Mouse (Mus musculus): Measurements from ENCODE around the gene Dync2h1. TPM values are rescaled to one million over a fixed set of nuclear protein-coding genes. Genes with fewer than 3 reads are reported as not detected.

The Dync2h1 gene
- polyA plus RNA-seq, 1 experiment from 2014 or later: 7.8 TPM

DNA sequence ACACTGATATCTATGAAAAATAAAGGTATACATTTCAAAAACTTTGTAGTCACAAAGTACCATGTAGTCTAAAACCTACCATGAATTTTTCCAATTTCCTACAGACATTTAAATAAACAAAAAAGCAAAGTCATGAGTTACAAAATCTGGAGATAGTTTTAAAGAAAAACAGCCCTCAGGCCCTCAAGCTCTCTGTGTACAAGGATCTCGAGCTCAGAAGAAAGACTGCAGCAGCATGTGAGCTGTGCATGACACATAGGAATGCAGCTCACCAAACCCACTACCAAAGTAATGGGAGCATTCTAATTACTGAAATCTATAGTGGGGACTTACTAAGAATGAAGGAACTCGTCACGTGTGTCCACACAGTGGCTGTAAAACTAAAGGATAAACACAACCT, 24.5 kb downstream of the Dync2h1 start:
- no peak overlapping the region for H3K4me2 ChIP-seq

GRCm38 (mm10) chr9:7158605-7159004, 25.6 kb downstream of the Dync2h1 start:
- H3K36me3 ChIP-seq: peaks cover 22% of the 10 kb centered on the region

More for the DNA sequence above, 24.5 kb downstream of the Dync2h1 start:
- ATAC-seq (ENCODE audit: insufficient number of reproducible peaks, low FRiP score): no peak
- no peak overlapping the region for H3K4me3 ChIP-seq
- no peak overlapping the region for H3K27ac ChIP-seq (ENCODE audit: poor library complexity, severe bottlenecking)
- WGBS: 73% methylated on average over 3 of the region's 3 CpGs
- no peak overlapping the region for H3K9ac ChIP-seq
- H3K4me1 ChIP-seq (replicated peaks): no peaks in the 10 kb centered on the region
- H3K36me3 ChIP-seq: peaks cover 26% of the 10 kb centered on the region
- no peaks in the 10 kb centered on the region for H3K27me3 ChIP-seq (replicated peaks)
- no peaks in the 10 kb centered on the region for H3K9me3 ChIP-seq (replicated peaks)

GRCm38 (mm10) chr9:7154391-7154790, 29.9 kb downstream of the Dync2h1 start:
- Histone ChIP-seq H3K9me3 (replicated peaks) (no peaks in the 10 kb centered on the region), H3K27ac (ENCODE audit: poor library complexity, severe bottlenecking) (no peak overlapping the region), H3K9ac (no peak overlapping the region), H3K4me2 (no peak overlapping the region), H3K36me3 (peaks cover 15% of the 10 kb centered on the region), H3K27me3 (replicated peaks) (no peaks in the 10 kb centered on the region), H3K4me1 (replicated peaks) (no peaks in the 10 kb centered on the region), H3K4me3 (no peak overlapping the region)
- 72% methylated on average over 2 of the region's 2 CpGs for WGBS
- no peak for ATAC-seq (ENCODE audit: insufficient number of reproducible peaks, low FRiP score)

More at GRCm38 (mm10) chr9:7158605-7159004, 25.6 kb downstream of the Dync2h1 start:
- WGBS: 89% methylated on average over 7 of the region's 7 CpGs
- Histone ChIP-seq H3K27ac (ENCODE audit: poor library complexity, severe bottlenecking) (no peak overlapping the region), H3K4me2 (no peak overlapping the region), H3K4me3 (no peak overlapping the region), H3K4me1 (replicated peaks) (no peaks in the 10 kb centered on the region), H3K9me3 (replicated peaks) (no peaks in the 10 kb centered on the region), H3K27me3 (replicated peaks) (no peaks in the 10 kb centered on the region), H3K9ac (no peak overlapping the region)
- ATAC-seq (ENCODE audit: insufficient number of reproducible peaks, low FRiP score): no peak

- Histone ChIP-seq H3K9ac (no peak overlapping the region), H3K36me3 (0 out of 2 replicates have a peak, but pooled peaks cover 3% of the 10 kb centered on the region), H3K27me3 (replicated peaks) (no peaks in the 10 kb centered on the region), H3K9me3 (replicated peaks) (no peaks in the 10 kb centered on the region), H3K27ac (ENCODE audit: poor library complexity, severe bottlenecking) (no peak overlapping the region), H3K4me2 (no peak overlapping the region), H3K4me1 (replicated peaks) (no peaks in the 10 kb centered on the region), H3K4me3 (no peak overlapping the region)
- no peak for ATAC-seq (ENCODE audit: insufficient number of reproducible peaks, low FRiP score)
- WGBS: 87% methylated on average over 2 of the region's 2 CpGs
Measured at GRCm38 (mm10) chr9:7122863-7123262, 61.4 kb downstream of the Dync2h1 start.

DNA sequence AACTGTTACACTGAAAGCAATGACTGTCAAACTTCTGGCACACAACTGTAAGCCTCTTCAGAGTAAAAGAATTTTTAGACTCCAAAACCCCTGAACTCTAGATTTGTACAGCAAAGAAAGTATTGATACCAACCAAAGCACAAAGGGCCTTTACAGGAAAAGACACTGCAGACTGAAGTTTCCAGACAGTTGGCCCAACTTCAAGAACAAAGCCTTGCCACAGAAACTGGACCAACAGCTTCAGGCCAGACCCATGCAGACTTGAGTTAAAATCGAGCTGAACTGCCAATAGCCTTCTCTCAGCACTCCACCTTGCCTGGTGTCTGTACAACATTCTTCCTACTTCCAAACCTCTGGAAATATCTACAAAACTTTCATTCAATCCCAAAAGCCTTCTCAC, 74.1 kb downstream of the Dync2h1 start:
- no peaks in the 10 kb centered on the region for H3K4me1 ChIP-seq (replicated peaks)
- H3K9me3 ChIP-seq (replicated peaks): no peaks in the 10 kb centered on the region
- H3K9ac ChIP-seq: no peak overlapping the region
- H3K27me3 ChIP-seq (replicated peaks): no peaks in the 10 kb centered on the region
- 43% methylated on average over 1 of the region's 1 CpGs for WGBS
- no peaks in the 10 kb centered on the region for H3K36me3 ChIP-seq
- H3K4me3 ChIP-seq: no peak overlapping the region
- H3K4me2 ChIP-seq: no peak overlapping the region
- H3K27ac ChIP-seq (ENCODE audit: poor library complexity, severe bottlenecking): no peak overlapping the region
- ATAC-seq (ENCODE audit: insufficient number of reproducible peaks, low FRiP score): no peak

DNA sequence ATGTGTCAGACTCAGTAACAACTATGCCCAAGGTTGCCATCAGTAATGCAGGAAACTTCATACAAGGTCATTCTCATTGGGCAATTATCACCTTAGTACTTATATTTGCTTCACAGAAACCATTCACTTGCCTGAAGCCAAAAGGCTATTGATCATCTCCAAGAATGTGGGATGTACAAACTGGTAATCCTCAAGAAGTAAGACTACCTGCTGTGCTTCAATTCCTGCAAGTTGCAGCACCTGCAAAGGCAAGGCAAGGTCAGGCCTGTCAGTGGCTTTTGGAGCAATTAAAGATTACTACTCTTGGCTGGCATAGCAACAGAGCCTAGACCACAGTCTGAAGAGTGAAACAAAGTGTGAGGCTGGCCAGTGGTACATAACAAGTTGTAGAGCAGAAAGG, 82.9 kb downstream of the Dync2h1 start:
- Histone ChIP-seq H3K9ac (no peak overlapping the region), H3K4me3 (no peak overlapping the region), H3K36me3 (no peaks in the 10 kb centered on the region), H3K4me1 (replicated peaks) (no peaks in the 10 kb centered on the region), H3K4me2 (no peak overlapping the region), H3K27me3 (replicated peaks) (no peaks in the 10 kb centered on the region), H3K27ac (ENCODE audit: poor library complexity, severe bottlenecking) (no peak overlapping the region), H3K9me3 (replicated peaks) (no peaks in the 10 kb centered on the region)
- ATAC-seq (ENCODE audit: insufficient number of reproducible peaks, low FRiP score): no peak

- H3K27me3 ChIP-seq (replicated peaks): no peaks in the 10 kb centered on the region
- no peaks in the 10 kb centered on the region for H3K4me1 ChIP-seq (replicated peaks)
- ATAC-seq (ENCODE audit: insufficient number of reproducible peaks, low FRiP score): no peak
- H3K9me3 ChIP-seq (replicated peaks): no peaks in the 10 kb centered on the region
- H3K9ac ChIP-seq: no peak overlapping the region
- H3K36me3 ChIP-seq: peaks cover 19% of the 10 kb centered on the region
- no peak overlapping the region for H3K4me2 ChIP-seq
- WGBS: 82% methylated on average over 2 of the region's 2 CpGs
- H3K27ac ChIP-seq (ENCODE audit: poor library complexity, severe bottlenecking): no peak overlapping the region
- H3K4me3 ChIP-seq: no peak overlapping the region
Measured at GRCm38 (mm10) chr9:7074625-7075024, 109.6 kb downstream of the Dync2h1 start.

GRCm38 (mm10) chr9:7070846-7071245, 113.4 kb downstream of the Dync2h1 start:
- Histone ChIP-seq H3K27ac (ENCODE audit: poor library complexity, severe bottlenecking) (no peak overlapping the region), H3K27me3 (replicated peaks) (no peaks in the 10 kb centered on the region), H3K36me3 (peaks cover 7% of the 10 kb centered on the region; the same call in 1 of the 2 replicates), H3K9ac (no peak overlapping the region), H3K9me3 (replicated peaks) (no peaks in the 10 kb centered on the region), H3K4me3 (no peak overlapping the region), H3K4me1 (replicated peaks) (no peaks in the 10 kb centered on the region), H3K4me2 (no peak overlapping the region)
- ATAC-seq (ENCODE audit: insufficient number of reproducible peaks, low FRiP score): no peak
- 82% methylated on average over 3 of the region's 3 CpGs for WGBS

GRCm38 (mm10) chr9:7050588-7050987, 133.7 kb downstream of the Dync2h1 start:
- no peak for ATAC-seq (ENCODE audit: insufficient number of reproducible peaks, low FRiP score)
- no peak overlapping the region for H3K4me2 ChIP-seq
- H3K4me1 ChIP-seq (replicated peaks): no peaks in the 10 kb centered on the region
- H3K27ac ChIP-seq (ENCODE audit: poor library complexity, severe bottlenecking): no peak overlapping the region
- H3K4me3 ChIP-seq: no peak overlapping the region
- no peaks in the 10 kb centered on the region for H3K9me3 ChIP-seq (replicated peaks)
- H3K36me3 ChIP-seq: peaks cover 11% of the 10 kb centered on the region; the same call in 1 of the 2 replicates
- no peaks in the 10 kb centered on the region for H3K27me3 ChIP-seq (replicated peaks)
- H3K9ac ChIP-seq: no peak overlapping the region
- 73% methylated on average over 3 of the region's 3 CpGs for WGBS

DNA sequence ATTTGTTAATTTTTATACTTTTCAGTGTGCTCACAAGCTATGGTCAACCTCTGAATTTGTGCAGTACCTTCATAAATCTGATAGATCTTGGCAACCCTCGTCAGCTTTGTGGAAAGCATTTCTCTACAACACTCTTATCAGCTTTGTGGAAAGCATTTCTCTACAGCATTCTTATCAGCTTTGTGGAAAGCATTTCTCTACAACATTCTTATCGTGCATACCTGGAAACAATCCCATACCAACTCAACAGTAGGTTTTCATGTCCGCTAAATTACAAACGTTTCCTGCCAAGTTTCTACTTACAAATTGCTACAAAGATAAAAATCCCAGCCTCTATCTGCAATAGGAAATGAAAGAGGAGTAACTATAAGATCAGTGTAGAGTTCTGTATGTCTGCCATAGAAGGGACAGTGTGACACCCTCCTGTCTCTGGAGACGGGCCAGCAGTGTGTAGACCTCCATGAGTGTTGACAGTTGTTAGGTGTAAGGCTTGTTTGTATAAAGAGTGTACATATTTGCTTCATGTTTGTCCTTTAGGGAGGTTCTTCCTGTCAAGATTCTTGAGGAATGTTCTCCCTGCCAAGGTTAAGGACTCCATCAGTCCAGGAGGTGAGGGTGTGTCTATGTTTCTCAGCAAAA, 141.5 kb downstream of the Dync2h1 start:
- no peaks in the 10 kb centered on the region for H3K27me3 ChIP-seq (replicated peaks)
- no peak overlapping the region for H3K4me3 ChIP-seq
- 22% methylated on average over 5 of the region's 5 CpGs for WGBS
- H3K36me3 ChIP-seq: peaks cover 18% of the 10 kb centered on the region
- H3K9ac ChIP-seq: no peak overlapping the region
- peak; percentile 68; the same call in 1 of the 2 replicates for ATAC-seq (ENCODE audit: insufficient number of reproducible peaks, low FRiP score)
- H3K4me2 ChIP-seq: no peak overlapping the region
- H3K4me1 ChIP-seq (replicated peaks): no peaks in the 10 kb centered on the region
- H3K27ac ChIP-seq (ENCODE audit: poor library complexity, severe bottlenecking): peak overlapping the region; percentile 47; the same call in 1 of the 2 replicates
- no peaks in the 10 kb centered on the region for H3K9me3 ChIP-seq (replicated peaks)

DNA sequence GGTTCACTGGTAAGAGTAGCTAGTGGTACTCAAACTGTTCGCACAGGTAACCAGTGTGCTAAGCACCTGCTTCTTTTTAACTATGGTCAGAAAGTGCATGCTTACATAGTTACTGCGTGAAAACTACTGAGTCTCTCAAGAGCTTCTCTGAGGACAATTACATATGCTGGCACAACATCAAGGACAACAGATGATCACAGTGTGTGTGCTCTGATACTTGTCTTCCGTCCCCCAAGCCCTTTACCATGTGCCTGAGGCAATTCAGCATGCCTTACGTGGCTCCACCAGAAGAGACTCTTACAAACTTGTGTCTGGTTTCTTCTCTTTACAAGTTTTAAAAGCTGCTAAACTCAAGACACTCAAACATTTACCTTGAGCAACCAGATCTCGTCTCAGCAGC, 143.0 kb downstream of the Dync2h1 start:
- WGBS: 85% methylated on average over 5 of the region's 5 CpGs
- Histone ChIP-seq H3K4me1 (replicated peaks) (no peaks in the 10 kb centered on the region), H3K27ac (ENCODE audit: poor library complexity, severe bottlenecking) (no peak overlapping the region), H3K27me3 (replicated peaks) (no peaks in the 10 kb centered on the region), H3K36me3 (peaks cover 14% of the 10 kb centered on the region), H3K4me3 (no peak overlapping the region), H3K9ac (no peak overlapping the region), H3K4me2 (no peak overlapping the region), H3K9me3 (replicated peaks) (no peaks in the 10 kb centered on the region)
- no peak for ATAC-seq (ENCODE audit: insufficient number of reproducible peaks, low FRiP score)

DNA sequence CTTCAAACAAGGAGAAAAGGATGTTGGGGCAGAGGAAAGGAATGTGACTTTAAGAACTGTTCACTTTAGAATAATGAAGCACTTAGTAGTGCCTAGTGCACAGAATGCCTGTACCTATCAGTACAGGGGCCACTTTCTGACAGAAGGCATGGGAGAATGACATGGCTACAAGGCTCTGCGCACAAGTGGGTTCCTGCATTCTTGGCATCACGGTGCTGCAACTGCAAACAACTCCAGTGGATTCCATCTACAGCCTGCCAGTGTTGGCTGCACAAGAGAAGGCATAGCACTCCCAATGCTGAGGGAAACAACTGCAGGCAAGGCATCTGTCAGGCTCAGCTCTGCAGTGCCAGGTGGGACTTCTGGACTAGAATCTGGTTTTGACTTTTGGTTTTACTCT, 151.7 kb downstream of the Dync2h1 start:
- no peak overlapping the region for H3K27ac ChIP-seq (ENCODE audit: poor library complexity, severe bottlenecking)

More for the DNA sequence above, 151.7 kb downstream of the Dync2h1 start:
- H3K9me3 ChIP-seq (replicated peaks): no peaks in the 10 kb centered on the region
- H3K4me1 ChIP-seq (replicated peaks): no peaks in the 10 kb centered on the region
- no peak overlapping the region for H3K9ac ChIP-seq
- ATAC-seq (ENCODE audit: insufficient number of reproducible peaks, low FRiP score): no peak
- WGBS: 84% methylated on average over 2 of the region's 2 CpGs
- H3K4me3 ChIP-seq: no peak overlapping the region
- no peaks in the 10 kb centered on the region for H3K27me3 ChIP-seq (replicated peaks)
- no peak overlapping the region for H3K4me2 ChIP-seq
- H3K36me3 ChIP-seq: peaks cover 3% of the 10 kb centered on the region; the same call in 1 of the 2 replicates
